Mouse (Mus musculus) kidney, embryonic 16.5 days (tissue): ENCODE data around the gene Vegfa. TPM values are rescaled to one million over a fixed set of nuclear protein-coding genes. Genes with fewer than 3 reads are reported as not detected.

ENCODE experiments used
- ATAC-seq: fragments of 200-750 bp; cut with Nextera tagmentation; 2 replicates; pipeline ENCODE4 v1.8.0; 2017; ENCODE audit warnings: moderate TSS enrichment; ENCODE audit not compliant: low FRiP score, low TSS enrichment
- H3K27ac ChIP-seq: fragments of 300-500 bp; sonication (generic); 2 replicates; pipeline ENCODE4 v1.5.1; 2014; ENCODE audit warnings: low read length
- H3K27me3 ChIP-seq: fragments of 300-500 bp; sonication (generic); 2 replicates; pipeline ENCODE4 v1.6.1; 2014; ENCODE audit warnings: low read length, control low read depth, mixed read lengths; ENCODE audit not compliant: insufficient read depth
- H3K36me3 ChIP-seq: fragments of 300-500 bp; sonication (generic); 2 replicates; pipeline ENCODE4 v1.6.1; 2014; ENCODE audit warnings: low read length, control low read depth, mixed read lengths; ENCODE audit not compliant: insufficient read depth
- H3K4me1 ChIP-seq: fragments of 300-500 bp; sonication (generic); 2 replicates; pipeline ENCODE4 v1.6.1; 2014; ENCODE audit warnings: low read length, control low read depth, mixed read lengths; ENCODE audit not compliant: insufficient read depth
- H3K4me2 ChIP-seq: fragments of 300-500 bp; sonication (generic); replicated peaks from 2 replicates; pipeline ENCODE4 v1.6.1; 2014; ENCODE audit warnings: low read depth, low read length
- H3K4me3 ChIP-seq: fragments of 300-500 bp; sonication (generic); 2 replicates; pipeline ENCODE4 v1.5.1; 2014; ENCODE audit warnings: mild to moderate bottlenecking, low read length
- H3K9ac ChIP-seq: fragments of 300-500 bp; sonication (generic); replicated peaks from 2 replicates; pipeline ENCODE4 v1.6.1; 2014; ENCODE audit warnings: low read length
- H3K9me3 ChIP-seq: fragments of 300-500 bp; sonication (generic); 2 replicates; pipeline ENCODE4 v1.6.1; 2016; ENCODE audit warnings: low read length, control low read depth
- WGBS: fragments of 180-500 bp; shearing (Covaris S2); extraction: QIAGEN DNeasy Blood & Tissue Kit; methylation state at CpG from one replicate; pipeline ENCODE4 v1.1.7; 2014; 5-methylcytosine and 5-hydroxymethylcytosine counted together
- polyA plus RNA-seq: library from polyadenylated mRNA; unstranded; fragments of >200 nt; fragmentation: Nextera tagmentation; extraction: Ambion mirVana; gene quantifications from 2 replicates; pipeline ENCODE4 v1.2.1, GENCODE M21; 2015

Vegfa gene
- polyA plus RNA-seq, 1 experiment from 2014 or later: 5.9 TPM

DNA sequence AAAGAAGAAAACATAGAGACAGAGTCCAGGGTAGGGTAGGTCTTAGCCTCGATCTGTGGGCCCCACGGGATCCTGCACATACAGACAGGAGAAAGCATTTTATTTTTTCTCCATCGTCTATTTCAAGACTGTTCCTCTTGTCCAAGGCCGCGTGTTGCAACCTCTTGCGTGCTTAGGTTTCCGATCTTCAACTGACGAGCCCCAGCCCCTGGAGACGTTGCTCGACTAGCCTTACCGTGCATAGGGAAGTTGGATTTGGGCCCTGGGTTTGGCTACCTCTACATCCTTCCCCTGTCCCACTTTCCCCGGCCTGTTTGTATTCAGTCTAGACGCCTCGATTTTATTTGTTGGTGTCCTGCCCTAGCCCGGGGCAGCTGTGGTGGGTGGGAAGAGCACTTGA is 18.6 kb downstream of the Vegfa start:
- ATAC-seq: no peak
- Histone ChIP-seq H3K9me3 (no peaks in the 10 kb centered on the region), H3K4me1 (no peaks in the 10 kb centered on the region), H3K36me3 (peaks cover 31% of the 10 kb centered on the region), H3K27ac (no peak overlapping the region), H3K9ac (no peak overlapping the region), H3K27me3 (no peaks in the 10 kb centered on the region), H3K4me2 (no peak overlapping the region), H3K4me3 (no peak overlapping the region)
- WGBS: 77% methylated on average over 15 of the region's 15 CpGs

DNA sequence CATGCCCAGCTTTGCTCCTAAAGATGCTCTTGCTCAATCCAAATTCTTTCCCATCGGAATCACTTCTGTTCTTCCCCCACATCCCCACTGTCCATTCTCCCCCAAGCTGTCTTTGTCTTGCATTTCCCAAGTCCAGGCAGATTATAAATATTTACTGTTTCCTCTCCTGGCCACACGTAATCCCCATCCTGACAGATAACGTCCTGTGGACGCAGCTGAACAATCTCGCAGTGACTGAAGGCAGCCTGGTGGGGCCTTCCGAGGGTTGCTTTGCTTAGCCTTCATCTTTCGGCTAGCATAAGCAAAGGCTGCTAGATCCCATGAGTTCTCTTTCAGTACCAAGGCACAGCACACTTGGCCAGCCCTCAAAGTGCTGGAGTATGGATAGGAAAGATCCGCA is 20.0 kb downstream of the Vegfa start:
- Histone ChIP-seq H3K27me3 (no peaks in the 10 kb centered on the region), H3K9ac (no peak overlapping the region), H3K27ac (no peak overlapping the region), H3K36me3 (peaks cover 20% of the 10 kb centered on the region), H3K4me1 (no peaks in the 10 kb centered on the region), H3K4me3 (no peak overlapping the region), H3K4me2 (no peak overlapping the region), H3K9me3 (no peaks in the 10 kb centered on the region)
- WGBS: 51% methylated on average over 8 of the region's 8 CpGs
- no peak for ATAC-seq

DNA sequence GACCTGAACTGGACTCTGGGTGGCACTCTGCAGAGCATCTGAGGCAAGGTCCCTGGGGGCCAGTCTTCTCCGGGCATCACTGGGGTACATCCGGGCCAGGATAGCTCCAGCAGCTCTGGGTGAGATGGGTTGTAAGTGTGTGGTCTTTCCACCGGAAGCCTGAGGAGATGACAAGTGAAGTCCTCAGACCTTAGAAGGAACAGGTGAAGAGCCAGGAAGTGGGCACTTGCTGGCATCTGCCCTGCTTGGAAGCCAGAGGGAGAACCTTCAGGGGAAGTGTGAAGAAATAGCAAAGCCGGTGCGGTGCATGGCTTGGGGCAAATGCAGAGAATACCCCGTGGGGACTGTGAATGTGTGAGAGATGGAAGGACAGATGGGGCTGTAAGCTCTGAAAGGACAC is 21.7 kb downstream of the Vegfa start:
- H3K36me3 ChIP-seq: peaks cover 7% of the 10 kb centered on the region; the same call in 1 of the 2 replicates
- no peak overlapping the region for H3K4me3 ChIP-seq
- H3K27me3 ChIP-seq: no peaks in the 10 kb centered on the region
- no peaks in the 10 kb centered on the region for H3K4me1 ChIP-seq
- H3K4me2 ChIP-seq: no peak overlapping the region
- WGBS: 78% methylated on average over 6 of the region's 6 CpGs
- no peaks in the 10 kb centered on the region for H3K9me3 ChIP-seq
- no peak overlapping the region for H3K9ac ChIP-seq
- H3K27ac ChIP-seq: no peak overlapping the region
- ATAC-seq: no peak

DNA sequence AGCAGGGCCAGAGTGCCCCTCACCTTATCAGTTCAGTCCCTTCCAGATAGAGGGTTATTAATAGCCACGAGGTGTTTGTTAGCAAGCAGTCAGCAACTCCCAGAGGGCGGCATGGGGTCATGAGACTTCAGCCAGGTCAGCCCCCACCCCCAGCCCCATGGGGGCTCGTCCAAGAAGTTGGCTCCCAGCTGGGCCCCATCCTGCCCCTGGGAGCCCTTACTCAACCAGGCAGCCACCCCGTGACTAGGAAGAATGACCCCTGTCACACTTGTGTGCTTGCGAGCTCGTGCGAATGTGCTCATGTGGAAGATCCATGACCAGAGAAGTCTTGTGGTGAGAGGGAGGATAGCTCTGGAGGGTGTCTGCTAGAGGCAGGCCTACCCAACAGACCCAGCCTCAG is 23.0 kb downstream of the Vegfa start:
- peak; percentile 31; the same call in 1 of the 2 replicates for ATAC-seq
- Histone ChIP-seq H3K4me1 (0 out of 2 replicates have a peak, but pooled peaks cover 4% of the 10 kb centered on the region), H3K27ac (no peak overlapping the region), H3K27me3 (no peaks in the 10 kb centered on the region), H3K9me3 (no peaks in the 10 kb centered on the region), H3K9ac (no peak overlapping the region), H3K4me3 (no peak overlapping the region), H3K36me3 (no peaks in the 10 kb centered on the region), H3K4me2 (no peak overlapping the region)
- WGBS: 37% methylated on average over 7 of the region's 7 CpGs

DNA sequence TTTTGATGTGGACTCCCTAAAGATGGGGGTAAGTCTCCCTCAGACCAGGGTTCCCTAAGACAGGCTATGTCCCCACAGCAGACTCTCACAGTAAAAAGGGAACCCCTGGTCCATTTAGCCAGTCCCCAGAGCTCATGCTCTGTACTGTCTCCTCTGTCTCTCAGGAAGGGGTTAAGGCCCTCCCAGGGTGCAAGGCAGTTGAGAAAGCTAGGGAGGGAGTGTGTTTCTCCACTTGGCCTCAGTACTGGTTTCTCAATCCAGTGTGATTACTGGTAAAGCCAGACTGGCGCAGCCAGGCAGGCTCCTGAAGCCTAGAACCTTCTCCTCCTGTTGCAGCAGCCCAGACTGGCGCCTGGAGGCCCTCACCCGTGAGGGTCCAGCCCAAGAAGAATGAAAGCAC is 26.7 kb downstream of the Vegfa start:
- H3K27me3 ChIP-seq: no peaks in the 10 kb centered on the region
- no peak for ATAC-seq
- no peak overlapping the region for H3K4me3 ChIP-seq

DNA sequence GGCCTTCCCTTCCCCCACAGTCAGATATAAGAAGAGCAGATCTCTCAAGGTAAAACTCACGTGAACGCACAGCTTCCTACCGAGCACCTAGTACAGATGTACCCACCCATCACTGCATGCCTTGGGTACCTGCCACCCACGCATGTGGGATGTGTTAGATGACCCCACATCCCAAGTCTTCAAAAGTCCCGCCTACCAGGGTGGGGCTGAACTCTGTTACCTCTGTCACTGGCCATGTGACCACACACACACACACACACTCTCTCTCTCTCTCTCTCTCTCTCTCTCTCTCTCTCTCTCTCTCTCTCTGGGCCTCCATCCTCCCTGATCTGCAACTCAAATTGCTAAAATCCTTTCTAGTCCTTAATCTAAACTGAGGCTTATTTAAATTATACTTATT is 27.7 kb downstream of the Vegfa start:
- H3K27me3 ChIP-seq: no peaks in the 10 kb centered on the region
- ATAC-seq: no peak
- H3K9me3 ChIP-seq: no peaks in the 10 kb centered on the region
- 78% methylated on average over 5 of the region's 5 CpGs for WGBS
- H3K9ac ChIP-seq: no peak overlapping the region
- H3K4me1 ChIP-seq: 0 out of 2 replicates have a peak, but pooled peaks cover 4% of the 10 kb centered on the region
- no peak overlapping the region for H3K4me3 ChIP-seq
- no peaks in the 10 kb centered on the region for H3K36me3 ChIP-seq
- no peak overlapping the region for H3K27ac ChIP-seq
- H3K4me2 ChIP-seq: no peak overlapping the region

More for the DNA sequence above, 26.7 kb downstream of the Vegfa start:
- Histone ChIP-seq H3K4me1 (0 out of 2 replicates have a peak, but pooled peaks cover 4% of the 10 kb centered on the region), H3K9ac (no peak overlapping the region), H3K27ac (no peak overlapping the region), H3K9me3 (no peaks in the 10 kb centered on the region), H3K36me3 (no peaks in the 10 kb centered on the region), H3K4me2 (no peak overlapping the region)
- WGBS: 81% methylated on average over 3 of the region's 3 CpGs

DNA sequence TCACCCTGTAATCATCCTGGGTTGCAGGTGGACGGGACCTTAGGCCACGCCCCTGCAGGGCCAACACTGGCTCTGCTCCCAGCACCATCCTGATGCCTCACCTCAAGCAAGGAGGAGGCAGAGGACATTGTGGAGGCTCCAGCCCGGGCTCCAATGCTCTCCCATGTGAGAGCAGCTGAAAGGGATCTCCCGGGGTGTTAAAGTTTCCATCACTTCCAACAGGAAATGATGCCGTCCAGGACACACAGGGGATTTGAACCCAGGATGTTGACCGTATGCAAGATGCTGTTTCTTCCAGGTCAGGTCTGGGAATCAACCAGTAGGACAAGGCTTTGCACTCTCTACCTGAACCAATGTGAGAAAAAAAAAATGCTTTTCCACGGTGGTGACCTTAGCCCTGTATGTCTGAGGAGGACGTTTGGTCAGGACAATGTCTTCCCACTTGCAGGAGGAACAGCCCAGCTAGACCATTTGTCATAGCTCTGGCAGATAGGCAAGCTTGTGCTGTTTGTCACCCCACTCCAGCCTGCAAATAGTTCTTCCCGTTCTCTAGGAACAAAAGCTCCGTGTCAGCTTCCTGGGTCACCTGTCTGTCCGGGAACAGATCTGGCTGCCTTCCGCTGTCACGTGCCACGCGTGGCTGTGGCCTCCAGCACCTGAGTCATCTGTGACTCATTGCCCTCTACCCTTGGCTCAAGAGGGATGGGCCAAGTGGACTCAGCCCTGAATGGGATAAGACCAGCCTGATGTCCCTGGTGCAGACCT is 28.3 kb downstream of the Vegfa start:
- WGBS: 68% methylated on average over 15 of the region's 15 CpGs
- Histone ChIP-seq H3K9me3 (no peaks in the 10 kb centered on the region), H3K27ac (no peak overlapping the region), H3K27me3 (no peaks in the 10 kb centered on the region), H3K4me3 (no peak overlapping the region), H3K4me2 (no peak overlapping the region), H3K4me1 (0 out of 2 replicates have a peak, but pooled peaks cover 4% of the 10 kb centered on the region), H3K36me3 (no peaks in the 10 kb centered on the region), H3K9ac (no peak overlapping the region)
- no peak; the same call in 1 of the 2 replicates for ATAC-seq

DNA sequence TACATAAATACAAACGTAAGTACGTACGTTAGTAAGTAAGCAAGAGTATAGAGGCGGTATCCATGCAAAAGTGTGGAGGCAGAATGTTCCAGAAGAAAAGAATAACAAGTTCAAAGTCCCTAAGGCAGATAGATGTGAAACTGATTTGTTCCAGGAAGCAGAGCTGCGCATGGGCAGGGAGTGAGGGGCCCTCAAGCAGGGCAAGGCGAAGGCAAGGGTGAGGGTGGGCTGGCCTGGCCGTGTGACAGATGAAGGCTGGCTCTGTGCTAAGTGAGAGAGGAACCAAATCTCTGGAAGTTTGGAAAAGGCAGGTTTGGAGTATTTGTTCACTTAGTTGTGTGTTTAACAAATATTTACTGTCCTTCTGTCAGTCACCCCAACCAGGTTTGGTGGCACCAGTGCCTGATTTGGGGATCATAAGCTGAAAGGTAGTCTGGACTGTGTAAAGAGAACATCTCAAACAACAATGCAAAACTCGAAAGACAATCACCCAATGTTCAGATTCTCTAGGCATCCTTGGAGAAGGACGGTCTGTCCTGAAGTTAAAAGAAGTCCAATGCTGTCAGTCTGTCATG is 32.7 kb downstream of the Vegfa start:
- H3K4me1 ChIP-seq: peaks cover 7% of the 10 kb centered on the region; the same call in 1 of the 2 replicates
- H3K4me3 ChIP-seq: no peak overlapping the region
- no peaks in the 10 kb centered on the region for H3K27me3 ChIP-seq
- no peak overlapping the region for H3K9ac ChIP-seq
- WGBS: 83% methylated on average over 9 of the region's 9 CpGs
- no peak overlapping the region for H3K4me2 ChIP-seq
- ATAC-seq: no peak
- H3K36me3 ChIP-seq: no peaks in the 10 kb centered on the region
- no peaks in the 10 kb centered on the region for H3K9me3 ChIP-seq
- H3K27ac ChIP-seq: no peak overlapping the region

DNA sequence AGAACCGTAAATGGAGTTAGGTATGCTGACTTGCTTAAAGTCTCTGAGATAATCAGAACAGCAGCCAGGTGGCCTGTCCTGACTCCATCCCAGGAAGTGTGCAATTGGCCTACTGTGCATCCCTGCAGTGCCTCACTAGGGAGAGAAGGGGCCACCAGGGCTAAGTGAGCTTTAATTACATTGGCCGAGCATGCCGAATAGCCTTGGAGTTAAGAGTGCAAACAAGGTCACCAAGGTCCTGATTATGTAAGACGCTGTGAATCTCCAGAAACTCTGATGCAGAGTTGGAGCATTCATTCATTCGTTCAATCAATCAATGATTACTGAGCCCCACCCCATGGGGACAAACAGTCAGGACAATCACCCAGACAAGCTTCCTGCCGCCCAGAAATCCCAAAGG is 33.8 kb downstream of the Vegfa start:
- 32% methylated on average over 6 of the region's 6 CpGs for WGBS
- no peaks in the 10 kb centered on the region for H3K36me3 ChIP-seq

DNA sequence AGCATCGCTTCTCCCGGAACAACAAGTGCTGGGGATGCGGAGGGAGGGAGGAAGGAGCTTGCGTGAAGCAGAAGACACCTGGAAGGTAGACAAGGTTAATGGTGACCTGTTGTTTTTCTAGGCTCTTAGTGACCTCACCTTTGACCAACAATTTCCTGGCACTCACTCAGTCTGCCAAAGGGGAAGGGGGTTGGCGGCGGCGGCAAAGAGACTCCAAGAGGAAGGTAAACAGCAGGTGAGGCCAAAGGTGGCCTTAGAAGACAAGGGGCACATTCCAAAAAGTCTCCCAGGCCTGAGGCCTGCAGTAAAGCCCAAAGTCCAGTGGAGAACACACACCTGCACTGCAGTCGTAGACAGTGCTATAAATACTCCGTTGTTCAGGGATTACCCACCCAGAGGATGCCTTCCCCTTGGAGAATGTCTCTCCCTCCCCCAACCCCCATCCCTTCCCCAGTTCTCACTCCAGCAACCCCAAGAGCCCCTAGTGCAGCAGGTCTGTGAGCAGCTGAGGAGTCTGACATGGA is 35.2 kb downstream of the Vegfa start:
- H3K4me2 ChIP-seq: no peak overlapping the region
- no peak; the same call in 1 of the 2 replicates for ATAC-seq
- peaks cover 10% of the 10 kb centered on the region; the same call in 1 of the 2 replicates for H3K4me1 ChIP-seq
- H3K27me3 ChIP-seq: no peaks in the 10 kb centered on the region
- H3K9ac ChIP-seq: no peak overlapping the region
- no peak overlapping the region for H3K27ac ChIP-seq
- no peaks in the 10 kb centered on the region for H3K36me3 ChIP-seq
- H3K9me3 ChIP-seq: no peaks in the 10 kb centered on the region
- 49% methylated on average over 9 of the region's 9 CpGs for WGBS
- no peak overlapping the region for H3K4me3 ChIP-seq

More for the DNA sequence above, 33.8 kb downstream of the Vegfa start:
- H3K27ac ChIP-seq: no peak overlapping the region
- no peak for ATAC-seq
- H3K4me3 ChIP-seq: no peak overlapping the region
- H3K9me3 ChIP-seq: no peaks in the 10 kb centered on the region
- no peak overlapping the region for H3K9ac ChIP-seq
- H3K27me3 ChIP-seq: no peaks in the 10 kb centered on the region
- peaks cover 10% of the 10 kb centered on the region; the same call in 1 of the 2 replicates for H3K4me1 ChIP-seq
- no peak overlapping the region for H3K4me2 ChIP-seq
